Mouse (Mus musculus) G1E (cell line): ENCODE results near the gene Mllt6. TPM values are rescaled to one million over a fixed set of nuclear protein-coding genes. Genes with fewer than 3 reads are reported as not detected.

Experiments used
- ATAC-seq: 2 replicates; pipeline ENCODE4 v1.8.0; 2016; ENCODE audit warnings: mild to moderate bottlenecking; ENCODE audit not compliant: insufficient number of reproducible peaks, poor library complexity, low FRiP score, severe bottlenecking; ENCODE audit errors: extremely low read depth
- DNase-seq: peaks from one replicate; pipeline ENCODE4 v3.0.0; 2012; ENCODE audit warnings: low spot score
- H3K27me3 ChIP-seq: 2 replicates; pipeline ENCODE4 v1.6.1; 2012; ENCODE audit warnings: mild to moderate bottlenecking, low read length, inconsistent platforms; ENCODE audit not compliant: insufficient read depth
- H3K36me3 ChIP-seq: replicated peaks from 2 replicates; pipeline ENCODE3; 2012; ENCODE audit warnings: mild to moderate bottlenecking, inconsistent platforms
- H3K4me1 ChIP-seq: 2 replicates; pipeline ENCODE4 v1.6.1; 2012; ENCODE audit warnings: low read depth, low read length, inconsistent platforms, mixed read lengths; ENCODE audit not compliant: insufficient read depth
- H3K4me3 ChIP-seq: 2 replicates; pipeline ENCODE4 v1.5.1; 2012; ENCODE audit warnings: low read depth, mild to moderate bottlenecking, inconsistent platforms, low read length, moderate library complexity, mixed read lengths
- H3K9me3 ChIP-seq: replicated peaks from 2 replicates; pipeline ENCODE4 v1.6.1; 2012; ENCODE audit warnings: inconsistent platforms
- CTCF ChIP-seq: IDR thresholded peaks from 2 replicates; pipeline ENCODE4 v1.5.1; 2012; ENCODE audit warnings: low read depth, low read length, inconsistent platforms, mixed read lengths
- GATA1 ChIP-seq: IDR thresholded peaks from 2 replicates; pipeline ENCODE4 v1.6.1; 2012; ENCODE audit warnings: borderline replicate concordance, low read length, inconsistent platforms, mixed read lengths
- GATA2 ChIP-seq: IDR thresholded peaks from 2 replicates; pipeline ENCODE4 v1.6.1; 2012; ENCODE audit warnings: low read depth, low read length, inconsistent platforms, borderline replicate concordance
- POLR2AphosphoS5 ChIP-seq: IDR thresholded peaks from 2 replicates; pipeline ENCODE4 v1.6.1; 2012; ENCODE audit warnings: low read depth, low read length, inconsistent platforms; ENCODE audit not compliant: insufficient replicate concordance
- TAL1 ChIP-seq: conservative IDR thresholded peaks from 2 replicates; pipeline ENCODE4 v1.6.1; 2012; ENCODE audit warnings: low read depth, low read length, inconsistent platforms, mixed read lengths
- polyA plus RNA-seq: library from polyadenylated mRNA; stranded (reverse); fragments of >175 nt; gene quantifications from 2 replicates; pipeline ENCODE4 v1.2.3, GENCODE M21; 2012
- total RNA-seq, 2 experiments: library from RNA; stranded (forward) in 1 of 2; stranded (reverse) in 1 of 2; fragments of 200-1000 nt in 1 of 2; fragments of >200 nt in 1 of 2; fragmentation: Nextera tagmentation in 1 of 2; gene quantifications; 2 replicates each; pipeline ENCODE4 v1.2.3; 2014 to 2017

The Mllt6 gene
- total and polyA plus RNA-seq, 3 experiments: 10.9 to 38.3 (median 16.5) TPM

GRCm38 (mm10) chr11:97717369-97718280, 54.4 kb downstream of the Mllt6 start:
- no peak for TF ChIP-seq GATA1
- TF ChIP-seq POLR2AphosphoS5: no peak
- TF ChIP-seq GATA2: no peak
- no peak for TF ChIP-seq CTCF
- TF ChIP-seq TAL1: no peak
- 0 out of 2 replicates have a peak, but pooled peaks cover 3% of the 10 kb centered on the region for H3K4me1 ChIP-seq
- no peak overlapping the region for H3K4me3 ChIP-seq
- peaks cover 94% of the 10 kb centered on the region for H3K36me3 ChIP-seq
- peaks cover 4% of the 10 kb centered on the region for H3K9me3 ChIP-seq
- H3K27me3 ChIP-seq: no peaks in the 10 kb centered on the region
- ATAC-seq (no peak), DNase-seq (no peak)

- H3K4me3 ChIP-seq: no peak overlapping the region
- peaks cover 94% of the 10 kb centered on the region for H3K36me3 ChIP-seq
- H3K4me1 ChIP-seq: 0 out of 2 replicates have a peak, but pooled peaks cover 3% of the 10 kb centered on the region
- ATAC-seq: no peak
- H3K9me3 ChIP-seq: peaks cover 4% of the 10 kb centered on the region
- no peaks in the 10 kb centered on the region for H3K27me3 ChIP-seq
- DNase-seq: no peak
- TF ChIP-seq GATA1 (no peak), GATA2 (no peak), CTCF (no peak), POLR2AphosphoS5 (no peak), TAL1 (no peak)
Measured at GRCm38 (mm10) chr11:97718281-97718860, 55.2 kb downstream of the Mllt6 start.

- ATAC-seq (no peak), DNase-seq (no peak)
- H3K27me3 ChIP-seq: no peaks in the 10 kb centered on the region
- peaks cover 94% of the 10 kb centered on the region for H3K36me3 ChIP-seq
- H3K9me3 ChIP-seq: peaks cover 4% of the 10 kb centered on the region
- H3K4me3 ChIP-seq: no peak overlapping the region
- no peak for TF ChIP-seq CTCF
- no peak for TF ChIP-seq GATA2
- TF ChIP-seq POLR2AphosphoS5: no peak
- no peak for TF ChIP-seq TAL1
- no peak for TF ChIP-seq GATA1
- H3K4me1 ChIP-seq: no peaks in the 10 kb centered on the region
Measured at GRCm38 (mm10) chr11:97719041-97719440, 55.8 kb downstream of the Mllt6 start.

- H3K4me1 ChIP-seq: no peaks in the 10 kb centered on the region
- no peaks in the 10 kb centered on the region for H3K27me3 ChIP-seq
- ATAC-seq (no peak), DNase-seq (no peak)
- peaks cover 4% of the 10 kb centered on the region for H3K9me3 ChIP-seq
- peaks cover 94% of the 10 kb centered on the region for H3K36me3 ChIP-seq
- TF ChIP-seq CTCF (no peak), POLR2AphosphoS5 (no peak), GATA2 (no peak), TAL1 (no peak), GATA1 (no peak)
- H3K4me3 ChIP-seq: no peak overlapping the region
Measured at GRCm38 (mm10) chr11:97721338-97721737, 58.1 kb downstream of the Mllt6 start.

GRCm38 (mm10) chr11:97723709-97724108, 60.5 kb downstream of the Mllt6 start:
- no peak for DNase-seq
- no peak for TF ChIP-seq GATA1
- TF ChIP-seq TAL1: no peak
- no peak for TF ChIP-seq POLR2AphosphoS5
- TF ChIP-seq CTCF: no peak
- no peak for TF ChIP-seq GATA2
- Histone ChIP-seq H3K4me1 (no peaks in the 10 kb centered on the region), H3K36me3 (peaks cover 97% of the 10 kb centered on the region), H3K27me3 (no peaks in the 10 kb centered on the region), H3K4me3 (no peak overlapping the region), H3K9me3 (peaks cover 4% of the 10 kb centered on the region)
- ATAC-seq: no peak

GRCm38 (mm10) chr11:97728311-97728710, 65.1 kb downstream of the Mllt6 start:
- Histone ChIP-seq H3K36me3 (peaks cover 94% of the 10 kb centered on the region), H3K27me3 (no peaks in the 10 kb centered on the region), H3K4me1 (no peaks in the 10 kb centered on the region), H3K4me3 (no peak overlapping the region), H3K9me3 (no peaks in the 10 kb centered on the region)
- DNase-seq: no peak
- ATAC-seq: no peak
- TF ChIP-seq CTCF: no peak
- TF ChIP-seq TAL1: no peak
- TF ChIP-seq POLR2AphosphoS5: no peak
- no peak for TF ChIP-seq GATA2
- TF ChIP-seq GATA1: no peak
